Mouse (Mus musculus) testis, postnatal 14 days (tissue): ENCODE measurements at regions not wholly inside any gene's neighbourhood (a gene's known extent, or its start where the extent isn't known, plus 50 kb on each side); places are given as distances from the start of the nearest gene placed in this dataset.
A peak's percentile ranks its signal among the peaks of the same experiment; 100 is the strongest.

ENCODE experiments used
- DNase-seq: peaks from one replicate; pipeline ENCODE4 v3.0.0; 2021; ENCODE audit warnings: low spot score

DNA sequence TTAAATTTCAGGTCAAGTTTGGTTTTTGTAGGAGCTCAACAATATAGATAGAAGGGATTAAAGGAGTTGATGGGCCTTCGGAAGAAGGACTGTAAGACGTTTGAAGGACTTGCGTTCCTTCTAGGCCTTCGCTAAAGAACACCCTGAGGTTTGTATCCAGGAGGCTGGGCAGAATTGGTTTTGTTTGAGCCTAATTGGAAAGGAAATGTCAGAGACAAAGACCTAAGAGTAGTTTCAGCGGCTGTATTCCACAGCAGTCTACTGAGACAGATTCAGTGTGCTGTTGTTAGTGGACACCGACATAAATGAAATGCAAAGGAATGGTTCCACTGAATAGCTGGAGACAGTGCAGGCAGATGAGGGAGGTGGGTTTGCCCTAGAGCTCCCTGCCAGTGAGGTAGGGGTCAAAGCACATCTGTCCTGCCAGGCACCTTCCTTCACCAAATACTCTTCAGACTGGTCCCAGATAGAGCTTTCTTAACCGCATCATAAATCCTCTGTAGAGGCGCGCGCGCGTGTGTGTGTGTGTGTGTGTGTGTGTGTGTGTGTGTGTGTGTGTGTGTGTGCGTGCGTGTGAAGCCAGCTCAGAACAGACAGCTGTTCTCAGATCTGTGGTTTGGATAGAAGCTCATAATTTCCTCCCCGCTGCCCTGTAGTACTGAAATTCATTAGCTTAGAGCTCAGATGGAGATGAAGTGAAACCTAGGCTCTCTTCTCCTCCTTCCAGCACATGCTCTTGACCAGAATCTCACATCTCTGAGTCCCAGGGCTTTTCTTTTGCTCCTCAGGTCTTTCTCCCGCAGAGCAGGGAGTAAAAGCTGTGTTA lies 209.7 kb downstream of the Ktn1 start:
- DNase-seq: no peak

DNA sequence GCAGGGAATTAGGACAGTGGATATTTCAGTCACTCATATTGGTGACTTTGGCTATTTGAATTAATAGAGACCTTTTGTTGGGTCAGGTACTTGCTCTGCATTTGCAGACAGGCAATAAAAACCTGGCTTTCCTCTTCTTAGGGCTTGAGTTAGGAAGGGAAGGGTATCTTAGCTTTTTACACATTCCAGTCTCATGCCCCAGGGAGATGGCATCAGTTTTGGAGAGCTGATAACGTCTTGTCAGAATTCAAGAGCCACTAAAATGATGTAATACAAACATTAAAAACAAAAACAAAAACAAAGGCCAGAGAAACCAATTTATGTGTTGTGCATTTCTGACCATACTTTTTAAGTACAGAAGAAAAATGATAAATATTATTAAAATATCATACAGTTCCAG lies 214.3 kb downstream of the Ktn1 start:
- DNase-seq: no peak

DNA sequence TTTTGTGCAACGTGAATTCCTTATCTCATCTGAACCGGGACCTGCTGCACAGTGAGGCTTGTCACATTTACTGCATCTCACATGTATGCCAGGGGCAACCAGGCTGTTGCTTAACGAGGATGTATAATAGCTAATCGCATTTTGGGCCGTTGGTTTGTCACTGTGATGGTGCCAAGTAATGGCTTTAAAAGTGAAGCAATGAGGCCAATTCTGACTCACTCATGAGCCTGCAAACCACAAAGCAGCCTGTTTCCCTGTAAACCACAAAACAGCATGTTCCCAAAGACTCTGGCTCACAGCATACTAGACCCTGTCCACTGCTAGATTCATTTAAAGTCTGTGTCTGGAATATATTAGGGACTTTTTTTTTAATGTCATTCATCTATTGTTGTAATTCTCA lies 214.8 kb downstream of the Ktn1 start:
- no peak for DNase-seq

DNA sequence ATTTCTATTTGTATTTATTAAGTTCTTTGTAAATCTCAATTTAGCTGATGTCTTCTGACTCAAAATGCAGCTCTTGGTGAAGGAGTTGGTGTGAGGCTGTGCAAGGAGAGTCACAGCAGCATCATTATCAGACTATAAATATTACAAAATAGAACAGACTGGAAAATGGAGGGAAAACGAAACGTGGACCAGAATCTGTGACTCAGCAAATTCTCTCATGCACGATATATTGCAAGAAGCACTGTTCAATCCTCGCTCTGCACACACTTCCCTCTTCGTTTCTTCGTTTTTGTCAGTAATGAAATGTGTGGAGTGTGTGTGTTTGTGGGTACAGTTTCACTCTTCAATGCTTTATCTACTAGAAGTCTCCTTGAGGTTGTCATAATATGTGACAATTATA lies 215.5 kb downstream of the Ktn1 start:
- no peak for DNase-seq

DNA sequence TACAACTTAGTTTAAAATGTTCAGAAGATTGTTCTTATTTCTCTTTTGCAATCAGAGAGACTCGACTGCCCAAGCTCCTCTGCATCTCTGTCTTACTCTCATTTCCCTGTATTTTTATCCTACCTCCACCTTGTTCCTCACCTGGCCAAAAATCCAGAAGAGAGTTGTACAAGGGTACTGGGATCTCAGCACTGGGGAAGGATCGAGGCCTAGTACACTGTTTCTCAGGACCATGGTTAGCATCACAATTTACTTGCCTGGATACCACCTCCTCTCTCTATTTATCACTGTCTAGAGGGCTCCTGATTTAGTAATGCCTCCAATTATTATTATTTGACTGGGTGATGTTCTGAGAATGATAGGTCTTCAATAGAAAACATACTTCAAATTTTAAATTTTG lies 218.8 kb downstream of the Ktn1 start:
- DNase-seq: no peak

DNA sequence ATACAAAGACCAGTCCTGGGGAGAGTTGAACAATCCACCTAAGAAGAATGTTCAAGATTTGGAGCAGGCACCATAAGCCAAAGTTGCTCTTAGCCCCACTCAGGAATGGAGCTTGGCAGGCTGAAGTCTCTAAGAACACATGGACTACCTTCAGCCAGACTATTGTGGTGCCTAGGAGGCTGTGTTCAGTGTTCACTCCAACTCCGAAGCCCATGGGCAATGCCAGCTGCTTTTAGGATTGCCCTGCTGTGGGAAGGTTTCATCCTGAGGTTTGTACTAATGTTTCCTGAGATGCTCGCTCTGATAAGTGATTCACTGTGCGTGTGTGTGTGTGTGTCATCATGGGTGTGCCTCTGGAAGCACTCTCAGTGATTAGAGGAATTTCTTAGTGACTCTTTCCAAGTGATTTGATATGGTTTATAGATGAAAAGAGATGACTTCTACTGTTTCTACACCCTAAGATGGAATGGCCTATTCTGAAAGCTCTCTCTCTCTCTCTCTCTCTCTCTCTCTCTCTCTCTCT lies 220.1 kb downstream of the Ktn1 start:
- DNase-seq: no peak

DNA sequence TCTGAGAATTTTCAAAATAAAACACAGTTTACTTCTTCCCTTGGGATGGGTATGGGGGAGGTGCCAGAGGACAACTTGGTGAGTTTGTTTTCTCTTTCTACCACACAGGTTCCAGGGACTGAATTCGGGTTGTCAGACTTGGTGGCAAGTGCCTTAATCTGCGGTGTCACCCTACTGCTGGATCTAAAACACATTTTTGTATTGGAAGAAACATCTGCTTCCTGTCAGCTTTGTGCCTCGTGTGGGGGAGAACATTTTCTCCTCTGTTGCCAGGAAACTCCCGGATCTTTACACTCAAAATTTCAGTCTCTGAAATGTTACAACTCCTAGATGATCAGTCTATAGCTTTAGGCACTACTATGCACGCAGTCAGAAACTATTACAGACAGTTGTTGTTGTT lies 228.3 kb downstream of the Ktn1 start:
- DNase-seq: no peak

DNA sequence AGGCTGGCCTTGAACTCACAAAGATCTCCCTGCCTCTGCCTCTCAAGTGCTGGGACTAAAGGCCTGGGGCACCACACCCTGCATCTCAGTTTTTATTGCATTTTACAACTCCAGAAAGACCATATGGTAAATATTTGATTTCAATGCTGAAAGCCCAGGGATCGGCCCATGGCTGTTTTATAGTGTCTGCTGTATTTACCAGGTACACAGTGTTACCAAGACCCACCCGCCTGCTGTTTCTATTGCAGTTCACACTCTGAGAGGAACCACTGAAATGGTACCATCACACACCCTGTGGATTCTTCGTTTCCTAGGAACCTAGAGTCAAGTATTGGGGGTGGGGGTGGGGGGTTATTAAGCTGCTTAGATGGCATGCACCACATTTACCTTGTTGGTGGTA lies 228.9 kb downstream of the Ktn1 start:
- DNase-seq: no peak

DNA sequence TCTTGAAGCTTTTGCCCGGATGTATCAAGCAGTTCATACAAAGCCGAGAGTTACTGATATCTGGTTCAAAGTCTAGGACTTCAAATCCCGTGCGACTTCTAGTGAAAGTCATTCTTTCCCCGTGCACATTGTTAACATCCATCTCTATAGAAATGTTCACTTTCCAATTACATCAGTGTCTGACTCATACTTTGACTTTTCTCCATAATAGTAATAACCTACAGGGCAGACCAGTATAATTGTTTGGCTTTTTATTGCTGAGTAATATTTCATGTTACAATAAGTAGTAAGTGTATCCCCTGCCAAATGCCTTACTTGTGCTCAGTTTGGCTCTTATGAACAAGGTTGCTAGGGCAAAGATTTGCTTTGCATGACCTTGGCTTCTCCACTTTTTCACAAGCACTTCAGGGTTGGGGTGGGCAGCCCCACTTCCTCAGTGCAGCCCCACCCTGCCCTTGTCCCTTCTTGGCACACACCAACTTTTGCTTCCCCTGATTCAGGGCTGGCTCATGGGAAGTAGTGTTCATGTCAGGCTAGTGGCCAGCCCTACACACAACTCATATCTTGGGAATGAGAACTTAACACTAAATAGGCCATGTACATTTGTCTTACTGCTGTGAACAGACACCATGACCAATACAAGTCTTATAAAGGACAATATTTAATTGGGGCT lies 229.7 kb downstream of the Ktn1 start:
- DNase-seq: no peak

DNA sequence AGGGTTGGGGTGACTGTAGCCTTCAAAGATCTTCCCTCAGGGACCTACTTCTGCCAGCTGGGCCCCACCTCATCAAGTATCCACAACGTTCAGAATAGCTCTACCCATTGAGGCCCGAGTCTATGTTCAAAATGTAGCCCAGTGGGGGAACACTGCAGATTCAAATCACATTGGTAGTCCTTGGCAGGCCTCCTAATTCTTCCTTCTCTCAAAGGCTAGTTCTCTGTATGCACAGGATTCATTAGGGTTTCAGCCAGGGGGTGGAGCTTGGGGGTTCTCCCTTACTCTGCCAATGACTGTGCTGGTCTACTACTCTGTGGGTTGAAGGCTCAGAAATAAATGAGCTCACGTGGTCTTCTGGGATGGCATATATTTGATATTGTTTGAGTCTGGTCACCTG lies 235.3 kb upstream of the Peli2 start:
- no peak for DNase-seq

DNA sequence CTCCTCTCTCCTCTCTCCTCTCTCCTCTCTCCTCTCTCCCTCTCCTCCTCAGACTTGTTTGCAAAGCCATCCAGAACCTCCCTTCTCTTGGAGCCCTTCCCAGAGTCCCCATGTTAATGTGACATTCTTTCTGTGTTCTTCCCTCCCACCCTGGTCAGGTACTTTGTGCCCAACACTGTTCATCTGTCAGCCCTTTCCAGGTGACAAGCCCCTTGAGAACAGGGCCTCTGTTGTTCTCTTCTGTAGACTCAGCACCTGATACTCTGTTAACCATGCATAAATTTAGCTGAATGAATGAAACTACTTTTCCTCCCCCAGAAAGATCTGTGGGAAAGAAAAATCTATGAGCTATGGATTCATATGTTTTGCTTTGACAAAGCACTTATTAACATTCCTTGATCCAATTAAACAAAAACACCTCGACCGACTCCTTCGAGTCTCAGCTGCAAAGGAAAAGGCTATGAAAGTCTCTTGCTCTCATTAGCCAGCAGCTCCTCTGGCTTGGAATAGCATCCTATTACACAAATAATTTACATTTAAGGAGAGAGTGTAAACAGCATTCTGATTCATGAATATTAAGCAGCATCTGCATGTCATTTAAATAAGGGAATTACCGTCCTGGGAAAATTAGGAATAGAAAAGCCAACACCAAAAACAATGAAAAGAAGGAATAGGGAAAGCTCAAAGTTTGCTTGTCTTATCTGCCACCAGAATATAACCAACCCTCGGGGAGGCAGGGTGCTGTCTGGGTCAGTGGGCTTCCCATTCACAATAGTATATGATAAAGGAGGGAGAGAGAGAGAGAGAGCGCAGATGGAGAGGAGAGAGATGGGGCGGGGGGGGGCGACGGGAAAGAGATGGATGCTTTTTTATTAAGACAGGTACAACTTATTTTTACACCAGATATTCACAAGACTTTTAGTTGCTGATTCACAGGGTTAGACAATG lies 230.1 kb upstream of the Peli2 start:
- DNase-seq: no peak

DNA sequence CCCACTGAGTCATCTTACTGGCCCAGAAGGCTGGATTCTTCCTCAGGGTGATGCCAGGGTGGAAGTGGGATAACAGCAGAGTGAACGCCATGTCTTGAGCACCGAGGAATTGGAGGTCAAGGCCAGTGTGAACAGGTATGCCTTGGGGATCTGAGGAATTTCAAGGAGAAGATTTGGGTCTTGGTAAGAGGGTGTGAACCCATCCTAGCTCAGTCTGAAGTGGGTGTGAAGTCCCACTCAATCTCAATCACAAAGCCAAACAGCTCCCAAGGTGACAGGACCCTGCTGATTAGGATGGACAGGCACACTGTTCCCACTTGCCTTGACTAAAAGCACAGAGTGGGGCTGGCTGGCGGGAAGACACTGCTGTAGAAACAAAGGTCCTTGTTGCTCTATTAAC lies 224.0 kb upstream of the Peli2 start:
- DNase-seq: no peak

DNA sequence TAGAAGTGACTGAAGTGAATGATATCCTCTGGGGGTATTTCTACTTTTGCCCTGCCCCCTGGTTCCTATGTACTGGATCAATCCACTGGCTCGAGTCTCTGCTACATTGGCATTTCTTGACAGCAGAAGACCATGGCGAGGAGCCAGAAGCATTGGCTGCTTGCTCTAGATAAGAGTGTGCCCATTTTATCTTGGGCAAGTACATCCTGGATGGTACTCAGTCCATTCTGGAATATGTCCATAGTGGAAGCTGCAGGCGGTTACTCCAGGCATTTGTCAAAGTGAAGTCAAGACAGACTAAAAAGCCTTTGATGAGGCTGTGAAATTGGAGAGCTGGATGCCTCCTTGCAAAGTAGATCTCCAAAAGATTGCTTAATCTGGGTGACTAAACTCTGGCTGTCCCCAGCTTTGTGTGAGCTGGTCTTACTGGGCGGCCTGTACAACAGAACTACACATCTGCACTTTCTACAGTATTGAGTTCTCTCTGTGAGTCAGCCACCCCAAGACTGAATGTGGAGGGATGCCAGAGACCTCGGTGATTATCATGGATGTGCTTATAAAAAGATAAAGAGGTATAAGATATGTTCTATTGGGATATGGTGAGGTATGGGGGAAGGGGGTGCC lies 222.6 kb upstream of the Peli2 start:
- DNase-seq: no peak

DNA sequence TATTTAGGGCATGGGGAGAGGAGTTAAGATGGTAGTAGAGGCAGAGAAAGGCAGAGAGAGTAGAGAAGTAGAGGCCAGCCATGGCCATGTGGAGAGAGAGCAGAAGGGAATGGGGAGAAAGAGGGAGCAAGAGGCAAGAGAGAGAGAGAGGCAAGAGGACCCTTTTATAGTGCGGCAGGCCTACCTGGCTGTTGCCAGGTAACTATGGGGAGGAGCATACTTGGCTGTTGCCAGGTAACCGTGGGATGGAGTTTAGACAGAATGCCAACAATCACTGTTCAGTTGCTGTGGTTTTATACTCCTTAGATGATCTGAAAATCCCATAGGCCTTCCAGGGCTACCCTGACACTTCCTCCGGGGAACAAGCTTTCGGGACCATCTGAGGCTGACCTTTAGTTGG lies 222.0 kb upstream of the Peli2 start:
- no peak for DNase-seq

DNA sequence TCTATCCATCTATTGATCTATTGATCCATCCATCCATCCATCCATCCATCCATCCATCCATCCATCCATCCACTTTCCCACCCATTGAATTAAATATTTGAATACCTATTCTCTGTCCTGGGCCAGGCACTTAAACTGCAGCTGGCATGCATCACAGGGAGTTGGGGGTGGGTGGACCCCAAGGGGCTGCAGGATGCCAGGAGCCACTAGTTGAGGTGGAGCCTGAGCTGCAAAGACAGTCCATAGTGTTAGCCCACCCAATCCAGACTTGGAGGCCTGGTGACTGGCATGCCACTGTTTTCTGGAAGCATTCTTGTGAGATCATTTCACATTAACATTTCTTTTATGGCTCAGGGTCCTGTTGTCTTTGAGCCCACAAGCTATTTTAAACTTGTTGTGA lies 215.3 kb upstream of the Peli2 start:
- no peak for DNase-seq

DNA sequence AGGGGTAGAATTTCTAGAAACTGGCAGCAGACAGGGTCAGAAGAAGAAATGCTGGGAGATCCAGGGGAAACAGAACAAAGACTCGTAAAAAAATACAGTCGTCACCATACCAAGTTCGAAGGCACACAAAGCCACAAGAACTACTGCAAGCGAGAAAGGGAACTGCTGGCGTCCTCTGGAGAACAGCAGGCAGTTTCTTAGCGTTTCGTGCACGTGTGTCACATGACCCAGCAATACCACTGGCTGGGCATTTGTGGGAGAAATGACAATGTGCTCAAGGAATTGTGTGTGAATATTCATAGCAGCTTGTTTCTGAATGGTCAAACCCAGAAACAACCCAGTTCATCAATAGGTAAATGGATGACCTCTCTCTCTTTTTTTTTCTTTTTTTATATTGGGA lies 211.5 kb upstream of the Peli2 start:
- DNase-seq: no peak

DNA sequence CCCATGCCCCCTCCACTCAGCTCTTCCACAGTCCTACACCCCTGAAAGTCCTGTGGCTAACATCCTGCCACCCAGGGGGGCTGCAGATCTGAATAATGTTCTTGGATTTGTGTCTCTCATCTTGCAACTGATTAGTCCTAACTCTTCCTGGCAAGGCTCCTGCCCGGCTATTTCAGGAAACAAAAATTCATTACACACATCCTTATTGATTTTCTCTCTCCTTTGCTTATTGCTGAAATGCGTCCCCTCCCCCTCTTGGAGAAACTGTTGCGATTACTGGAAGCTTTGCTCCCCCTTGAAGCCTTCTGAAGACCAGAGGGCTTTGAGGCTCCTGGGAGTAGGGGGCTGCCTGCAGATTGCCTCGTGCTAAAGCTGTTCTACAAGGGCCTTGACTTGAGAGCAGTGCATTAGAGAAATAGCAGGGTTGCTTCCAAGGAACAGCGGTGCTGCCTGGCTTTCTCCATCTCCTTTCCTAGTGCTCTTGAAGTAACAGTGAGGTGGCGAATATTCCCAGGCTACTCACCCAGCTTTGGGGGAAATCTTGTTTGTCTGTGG lies 209.8 kb upstream of the Peli2 start:
- no peak for DNase-seq

DNA sequence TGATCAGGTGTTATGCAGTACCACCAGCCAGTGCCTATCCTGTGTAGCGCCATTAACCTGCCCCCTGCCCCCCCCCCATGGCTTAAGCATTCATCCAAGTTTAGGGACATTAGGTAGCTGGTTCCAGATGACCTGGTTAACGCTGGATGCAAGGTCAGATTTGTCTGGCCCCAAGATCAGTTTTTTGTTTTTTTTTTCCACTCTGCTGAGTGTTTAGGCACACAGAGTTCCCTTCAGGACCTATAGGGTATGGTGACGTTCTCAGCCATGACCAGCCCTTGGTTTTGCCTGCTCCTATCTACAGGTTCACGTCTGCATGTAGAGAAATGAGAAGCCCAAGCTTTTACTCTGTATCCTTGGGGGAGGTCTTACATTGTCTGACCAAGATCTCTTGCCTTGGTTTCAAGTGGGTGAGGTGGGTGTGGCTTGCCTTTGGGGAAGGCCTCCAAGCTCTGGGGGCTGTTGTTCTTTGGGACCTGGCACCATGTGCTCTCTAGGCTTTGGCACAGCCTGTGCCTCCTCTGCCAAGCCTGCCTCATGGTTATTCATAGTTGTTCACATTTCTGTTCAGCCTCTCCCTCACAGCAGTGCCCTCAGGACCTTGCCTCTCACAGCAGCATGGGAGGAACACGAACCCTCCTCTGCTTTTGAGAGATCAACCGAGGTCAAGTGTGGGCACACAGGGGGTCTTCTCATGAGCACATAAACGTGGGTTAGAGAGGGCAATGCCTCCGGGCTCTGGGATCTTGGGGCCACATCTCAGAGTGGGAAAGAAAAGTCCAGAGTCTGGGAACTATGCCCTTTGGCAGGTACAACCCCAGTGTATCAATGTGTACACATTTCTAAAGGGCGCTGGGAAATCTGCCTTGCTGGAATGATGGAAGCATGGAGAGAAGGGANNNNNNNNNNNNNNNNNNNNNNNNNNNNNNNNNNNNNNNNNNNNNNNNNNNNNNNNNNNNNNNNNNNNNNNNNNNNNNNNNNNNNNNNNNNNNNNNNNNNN lies 208.8 kb upstream of the Peli2 start:
- peak; percentile 17 for DNase-seq

DNA sequence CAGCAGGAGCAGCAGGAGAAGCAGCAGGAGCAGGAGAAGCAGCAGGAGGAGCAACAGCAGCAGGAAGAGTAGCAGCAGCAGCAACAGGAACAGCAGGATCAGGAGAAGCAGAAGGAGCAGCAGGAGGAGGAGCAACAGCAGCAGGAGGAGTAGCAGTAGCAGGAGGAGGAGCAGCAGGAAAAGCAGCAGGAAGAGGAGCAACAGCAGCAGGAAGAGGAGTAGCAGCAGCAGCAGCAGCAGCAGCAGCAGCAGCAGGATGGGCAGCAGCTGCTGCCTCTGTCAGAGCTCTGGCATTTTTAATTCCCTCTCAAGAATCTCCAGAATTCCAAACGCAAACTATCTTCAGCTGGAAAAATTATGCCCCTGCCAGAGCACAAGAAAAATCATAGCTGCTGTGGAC lies 205.0 kb upstream of the Peli2 start:
- DNase-seq: no peak

DNA sequence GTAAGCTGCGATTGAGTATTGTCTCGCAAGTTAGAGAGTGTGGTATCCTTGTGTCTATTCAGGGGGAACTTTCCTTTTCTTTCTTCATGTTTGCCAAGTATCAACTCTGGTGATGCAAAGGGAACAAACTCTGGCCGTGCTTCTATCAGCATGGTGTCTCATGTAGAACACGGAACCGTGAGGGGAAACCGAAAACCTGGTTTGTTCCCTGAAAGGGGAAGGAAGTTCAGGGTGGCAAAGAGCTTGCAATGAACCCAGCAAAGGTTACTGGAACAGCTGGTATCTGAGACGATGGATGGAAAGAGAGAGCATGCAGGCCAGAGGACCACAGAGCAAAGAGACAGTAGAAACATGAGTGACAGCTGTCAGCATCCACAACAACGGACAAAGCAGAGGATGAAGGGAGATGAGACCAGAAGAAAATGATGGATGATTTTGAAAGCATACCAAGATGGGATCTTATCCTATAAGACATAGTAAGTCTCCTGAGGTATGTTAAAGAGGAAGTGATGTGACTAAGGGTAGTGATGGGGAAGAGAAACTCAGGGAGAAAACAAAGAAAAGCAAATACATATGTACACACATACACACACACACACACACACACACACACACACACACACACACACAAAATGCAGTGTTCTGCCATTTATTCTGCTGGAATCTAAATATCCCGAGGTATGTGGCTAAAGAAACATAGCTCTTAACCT lies 199.8 kb upstream of the Peli2 start:
- DNase-seq: no peak
